Mouse (Mus musculus) lung, embryonic 16.5 days (tissue): Measurements from ENCODE around the gene Vill. TPM values are rescaled to one million over a fixed set of nuclear protein-coding genes. Genes with fewer than 3 reads are reported as not detected.
A peak's percentile ranks its signal among the peaks of the same experiment; 100 is the strongest.

Experiments
- ATAC-seq: fragments of 200-750 bp; cut with Nextera tagmentation; 2 replicates; pipeline ENCODE4 v1.8.0; 2017; ENCODE audit warnings: low read depth, mild to moderate bottlenecking, moderate library complexity
- H3K27ac ChIP-seq: fragments of 300-500 bp; sonication (generic); 2 replicates; pipeline ENCODE4 v1.5.1; 2014; ENCODE audit warnings: mild to moderate bottlenecking, control low read depth, low read length
- H3K27me3 ChIP-seq: fragments of 300-500 bp; sonication (generic); 2 replicates; pipeline ENCODE4 v1.6.1; 2014; ENCODE audit warnings: low read depth, low read length, mixed read lengths; ENCODE audit not compliant: control insufficient read depth, insufficient read depth
- H3K36me3 ChIP-seq: fragments of 300-500 bp; sonication (generic); 2 replicates; pipeline ENCODE4 v1.6.1; 2014; ENCODE audit warnings: low read length; ENCODE audit not compliant: control insufficient read depth, insufficient read depth
- H3K4me1 ChIP-seq: fragments of 300-500 bp; sonication (generic); replicated peaks from 2 replicates; pipeline ENCODE4 v1.6.1; 2014; ENCODE audit warnings: low read length, mixed read lengths; ENCODE audit not compliant: control insufficient read depth, insufficient read depth
- H3K4me2 ChIP-seq: fragments of 300-500 bp; sonication (generic); 2 replicates; pipeline ENCODE4 v1.6.1; 2014; ENCODE audit warnings: low read depth, low read length, control low read depth
- H3K4me3 ChIP-seq: fragments of 300-500 bp; sonication (generic); 2 replicates; pipeline ENCODE4 v1.5.1; 2014; ENCODE audit warnings: mild to moderate bottlenecking, low read length, control low read depth
- H3K9ac ChIP-seq: fragments of 300-500 bp; sonication (generic); 2 replicates; pipeline ENCODE4 v1.6.1; 2014; ENCODE audit warnings: low read length, control low read depth
- H3K9me3 ChIP-seq: fragments of 300-500 bp; sonication (generic); 2 replicates; pipeline ENCODE4 v1.6.1; 2016; ENCODE audit warnings: low read length; ENCODE audit not compliant: control insufficient read depth
- WGBS: fragments of 180-500 bp; shearing (Covaris S2); extraction: QIAGEN DNeasy Blood & Tissue Kit; methylation state at CpG from one replicate; pipeline ENCODE4 v1.1.7; 2014; 5-methylcytosine and 5-hydroxymethylcytosine counted together
- polyA plus RNA-seq: library from polyadenylated mRNA; unstranded; fragments of >200 nt; fragmentation: Nextera tagmentation; extraction: Ambion mirVana; gene quantifications from 2 replicates; pipeline ENCODE4 v1.2.1, GENCODE M21; 2015

The Vill gene
- 34.9 and 38.2 TPM in 2 replicates for polyA plus RNA-seq

DNA sequence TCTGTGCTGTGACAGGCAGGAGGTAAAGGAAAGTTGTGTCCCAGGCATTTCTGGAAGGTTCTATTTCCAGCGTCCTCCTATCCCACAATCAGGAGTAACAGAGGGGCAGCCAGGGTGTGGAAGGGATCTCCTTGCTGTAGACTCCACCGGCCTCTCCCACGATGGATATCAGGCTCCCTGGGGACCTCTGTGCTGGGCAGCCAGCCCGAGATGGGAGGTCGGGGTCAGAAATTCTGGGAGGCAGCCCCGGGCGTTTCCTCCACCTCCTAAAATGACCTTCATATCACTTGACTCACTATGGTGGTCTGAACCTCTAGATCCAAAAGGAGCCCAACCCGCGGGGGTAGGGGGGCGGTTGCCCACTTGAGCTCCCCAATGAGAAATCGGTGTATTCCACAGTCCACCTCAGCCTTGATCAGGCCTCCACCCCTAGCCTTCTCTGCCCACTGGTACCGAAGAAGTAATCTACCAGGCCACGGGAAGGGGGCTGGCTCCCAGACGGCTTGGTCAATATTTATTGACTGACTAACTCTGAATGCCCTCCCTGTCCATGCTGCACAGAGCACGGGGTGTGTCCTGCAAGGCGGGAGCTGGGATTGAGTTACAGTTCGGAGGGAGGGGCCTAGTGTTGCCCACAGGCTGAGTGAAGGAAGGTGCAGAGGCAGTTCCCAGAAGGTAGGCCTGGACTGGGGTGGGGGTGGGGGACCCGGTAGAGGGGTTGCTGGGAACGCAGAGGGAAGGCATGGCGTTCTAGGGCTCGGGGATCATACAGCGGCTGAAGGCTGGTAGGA lies at the start of gene Vill:
Vill (plus strand) TSS at position 625 of the 791 bp plus-strand sequence.
- Histone ChIP-seq H3K4me1 (peaks cover 23% of the 10 kb centered on the region), H3K9me3 (no peaks in the 10 kb centered on the region), H3K27ac (peak within 1 kb of the TSS; percentile 55), H3K27me3 (no peaks in the 10 kb centered on the region), H3K4me3 (peak within 1 kb of the TSS; percentile 53), H3K36me3 (no peaks in the 10 kb centered on the region), H3K4me2 (peak within 1 kb of the TSS; percentile 67), H3K9ac (peak within 1 kb of the TSS; percentile 72)
- WGBS: 9% methylated on average over 22 of the region's 22 CpGs
- ATAC-seq: peak; percentile 94

DNA sequence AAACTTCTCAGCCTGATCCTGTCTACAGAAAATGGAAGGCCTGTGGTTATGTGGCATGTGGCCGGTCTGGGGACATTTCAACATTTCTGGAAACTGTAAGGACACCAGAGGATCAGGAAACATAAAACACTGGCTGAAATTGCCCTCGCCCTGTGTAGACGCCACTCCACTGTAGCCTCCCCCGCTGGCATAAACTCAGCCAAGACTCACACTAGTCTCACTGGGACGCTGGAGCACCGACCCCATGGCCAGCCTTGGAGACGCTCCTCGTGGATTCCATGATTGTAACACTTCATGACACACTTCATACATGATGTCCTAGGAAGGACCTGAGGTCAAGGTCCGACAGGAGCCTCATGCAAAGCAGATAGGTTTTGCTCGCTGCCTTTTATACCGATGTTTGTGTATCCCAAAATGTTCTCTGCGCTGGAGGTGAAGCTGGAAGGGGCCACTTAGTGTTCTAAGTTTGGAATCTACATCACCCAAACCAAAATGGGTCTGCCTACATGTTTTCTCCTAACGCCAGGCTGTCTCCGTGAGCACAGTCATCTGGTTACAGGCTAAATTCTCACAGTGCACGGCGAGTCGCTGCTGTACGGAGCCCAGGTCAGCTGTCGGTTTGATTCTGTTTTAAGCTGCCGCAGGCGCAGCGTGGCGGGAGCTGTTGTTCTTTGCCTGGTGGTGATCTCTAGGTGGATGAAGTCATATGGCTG lies 48.4 kb upstream of the Vill start:
- 73% methylated on average over 23 of the region's 23 CpGs for WGBS
- 0 out of 2 replicates have a peak overlapping the region, but pooled peaks have one; percentile 14 for H3K9ac ChIP-seq
- H3K4me3 ChIP-seq: no peak overlapping the region
- H3K27ac ChIP-seq: 0 out of 2 replicates have a peak overlapping the region, but pooled peaks have one; percentile 10
- no peak for ATAC-seq
- H3K27me3 ChIP-seq: no peaks in the 10 kb centered on the region
- no peaks in the 10 kb centered on the region for H3K36me3 ChIP-seq
- H3K9me3 ChIP-seq: no peaks in the 10 kb centered on the region
- H3K4me2 ChIP-seq: no peak overlapping the region
- H3K4me1 ChIP-seq: peaks cover 69% of the 10 kb centered on the region

DNA sequence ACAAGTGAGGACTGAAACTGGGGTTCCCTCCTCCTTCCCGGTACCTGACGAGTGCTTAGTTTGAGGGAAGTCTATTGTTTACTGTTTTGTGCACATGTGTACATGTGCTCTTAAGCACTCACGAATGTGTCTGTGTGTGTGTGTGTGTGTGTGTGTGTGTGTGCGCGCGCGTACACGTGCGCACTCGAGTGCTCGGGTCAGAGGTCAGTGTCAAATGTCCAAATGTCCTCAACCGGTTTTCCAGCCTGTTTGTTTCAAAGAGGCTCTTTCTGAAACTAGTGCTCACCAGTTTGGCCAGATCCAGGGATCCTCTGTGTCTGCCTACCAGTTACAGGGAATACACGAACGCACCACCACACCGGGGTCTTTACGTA lies 47.9 kb upstream of the Vill start:
- WGBS: 81% methylated on average over 16 of the region's 16 CpGs
- Histone ChIP-seq H3K36me3 (no peaks in the 10 kb centered on the region), H3K4me3 (no peak overlapping the region), H3K9me3 (no peaks in the 10 kb centered on the region), H3K9ac (no peak overlapping the region), H3K27me3 (no peaks in the 10 kb centered on the region), H3K27ac (0 out of 2 replicates have a peak overlapping the region, but pooled peaks have one; percentile 8), H3K4me1 (peaks cover 70% of the 10 kb centered on the region), H3K4me2 (no peak overlapping the region)
- no peak for ATAC-seq

DNA sequence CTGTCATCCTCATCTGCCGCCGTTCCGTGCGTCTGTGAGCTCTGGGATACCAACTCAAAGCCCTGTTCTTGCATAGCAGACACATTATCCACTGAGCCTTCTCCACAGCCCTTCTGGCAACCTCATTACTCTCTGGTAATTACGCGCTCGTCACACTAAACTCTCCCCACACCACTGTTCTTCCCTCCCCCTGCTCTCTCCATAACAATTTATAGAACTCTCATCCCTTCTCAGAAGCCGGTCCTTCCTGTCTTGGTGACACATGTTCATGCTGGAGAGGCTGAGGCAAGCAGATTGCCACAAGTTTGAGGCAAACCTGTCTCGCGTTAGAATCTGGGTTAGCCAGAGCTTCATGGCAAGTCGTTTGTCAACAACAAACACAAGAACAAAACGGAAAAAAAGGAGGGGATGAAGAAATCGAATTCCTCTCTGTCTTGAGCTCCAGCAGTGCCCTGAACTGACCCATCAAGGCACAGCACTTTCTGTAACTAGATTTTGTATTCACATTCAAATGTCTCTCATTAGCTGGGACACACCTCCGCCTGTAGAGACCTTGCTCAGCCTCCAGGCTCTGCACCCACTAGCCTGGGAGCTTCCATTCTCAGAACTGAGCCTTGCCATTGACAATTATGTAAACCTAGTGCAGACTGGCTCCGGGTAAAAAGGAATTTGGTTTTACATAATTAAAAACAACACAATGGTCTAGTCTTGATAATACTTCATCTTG lies 47.1 kb upstream of the Vill start:
- H3K9ac ChIP-seq: no peak overlapping the region
- 76% methylated on average over 15 of the region's 15 CpGs for WGBS
- no peaks in the 10 kb centered on the region for H3K27me3 ChIP-seq
- H3K4me3 ChIP-seq: no peak overlapping the region
- H3K27ac ChIP-seq: no peak overlapping the region
- ATAC-seq: no peak
- H3K4me2 ChIP-seq: no peak overlapping the region
- H3K36me3 ChIP-seq: no peaks in the 10 kb centered on the region
- H3K4me1 ChIP-seq: peaks cover 69% of the 10 kb centered on the region
- no peaks in the 10 kb centered on the region for H3K9me3 ChIP-seq

DNA sequence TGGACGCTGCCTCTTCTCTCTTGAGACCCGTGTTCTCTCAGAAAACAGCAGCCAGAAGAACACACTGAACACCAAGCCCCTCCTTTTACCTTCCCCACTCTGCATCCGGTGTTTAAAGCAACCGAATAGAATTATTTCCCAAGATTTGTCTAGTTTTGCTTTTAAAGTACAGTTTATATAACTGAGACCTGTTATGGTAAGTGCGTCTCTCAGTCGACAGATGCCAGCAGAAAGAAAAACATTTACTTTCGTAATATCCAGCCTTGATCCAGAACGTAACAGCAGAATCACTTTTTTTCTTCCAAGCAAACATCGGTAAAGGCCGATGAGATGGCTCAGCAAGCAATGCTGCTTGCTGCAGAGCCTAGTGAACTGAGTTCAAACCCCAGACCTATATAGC lies 45.3 kb upstream of the Vill start:
- no peaks in the 10 kb centered on the region for H3K9me3 ChIP-seq
- H3K4me2 ChIP-seq: no peak overlapping the region
- no peak for ATAC-seq
- WGBS: 36% methylated on average over 10 of the region's 10 CpGs
- H3K27me3 ChIP-seq: no peaks in the 10 kb centered on the region
- H3K36me3 ChIP-seq: no peaks in the 10 kb centered on the region
- peak overlapping the region; percentile 79 for H3K27ac ChIP-seq
- no peak overlapping the region for H3K4me3 ChIP-seq
- peaks cover 59% of the 10 kb centered on the region for H3K4me1 ChIP-seq
- H3K9ac ChIP-seq: no peak overlapping the region

DNA sequence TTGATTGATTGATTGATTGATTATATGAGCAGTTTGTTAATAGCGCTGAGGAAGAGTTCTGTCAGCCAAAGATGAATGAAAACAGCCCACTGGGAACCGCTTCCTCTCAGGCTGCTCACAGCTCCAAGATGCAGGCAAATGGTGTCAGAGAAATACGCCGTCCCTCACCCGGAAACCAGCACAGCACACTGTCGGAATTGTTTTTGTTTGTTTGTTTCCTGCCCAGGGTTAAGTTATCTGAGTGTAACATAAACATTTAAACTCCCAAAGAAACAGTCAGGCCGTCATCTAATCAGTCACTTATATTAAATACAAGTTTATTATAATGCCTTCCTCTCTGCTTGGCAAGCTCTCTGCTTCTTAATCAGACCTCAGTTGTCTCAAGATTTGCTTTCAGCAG lies 43.7 kb upstream of the Vill start:
- Histone ChIP-seq H3K4me1 (peaks cover 45% of the 10 kb centered on the region), H3K9ac (no peak overlapping the region), H3K36me3 (peaks cover 5% of the 10 kb centered on the region; the same call in 1 of the 2 replicates), H3K4me3 (no peak overlapping the region), H3K27me3 (no peaks in the 10 kb centered on the region), H3K4me2 (no peak overlapping the region), H3K9me3 (no peaks in the 10 kb centered on the region), H3K27ac (peak overlapping the region; percentile 47)
- ATAC-seq: peak; percentile 56
- 33% methylated on average over 7 of the region's 7 CpGs for WGBS

DNA sequence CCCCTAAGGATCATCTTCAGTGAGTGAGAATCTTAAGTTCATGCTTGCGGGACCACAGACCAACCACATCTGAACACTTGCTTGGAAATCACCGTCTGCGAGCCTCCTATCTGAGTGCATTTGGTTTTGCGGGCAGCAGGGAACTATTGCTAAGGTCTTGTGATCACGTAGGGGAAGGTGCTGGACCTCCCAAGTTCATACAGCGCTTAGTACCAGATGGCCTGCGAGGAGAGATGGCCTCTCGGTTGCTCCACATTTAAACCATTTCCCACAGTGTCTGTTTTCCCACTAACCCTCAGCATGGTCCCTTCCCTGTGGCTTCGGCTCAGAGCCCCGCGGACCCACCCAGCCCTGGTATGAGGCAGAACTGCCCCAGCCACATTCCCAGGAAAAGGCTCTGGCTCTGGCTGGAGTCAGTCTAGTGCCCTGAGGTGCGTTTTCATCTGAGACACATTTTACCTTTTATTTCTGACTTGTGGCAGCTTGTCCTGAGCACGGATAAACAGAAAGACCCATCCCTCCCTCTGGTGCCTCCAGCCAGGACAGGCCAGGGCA lies 42.3 kb upstream of the Vill start:
- Histone ChIP-seq H3K4me3 (no peak overlapping the region), H3K27me3 (no peaks in the 10 kb centered on the region), H3K36me3 (peaks cover 13% of the 10 kb centered on the region), H3K9me3 (no peaks in the 10 kb centered on the region), H3K4me1 (peaks cover 36% of the 10 kb centered on the region), H3K27ac (peak overlapping the region; percentile 90), H3K9ac (no peak overlapping the region), H3K4me2 (peak overlapping the region; percentile 4; the same call in 1 of the 2 replicates)
- ATAC-seq: peak; percentile 89
- WGBS: 65% methylated on average over 13 of the region's 13 CpGs

DNA sequence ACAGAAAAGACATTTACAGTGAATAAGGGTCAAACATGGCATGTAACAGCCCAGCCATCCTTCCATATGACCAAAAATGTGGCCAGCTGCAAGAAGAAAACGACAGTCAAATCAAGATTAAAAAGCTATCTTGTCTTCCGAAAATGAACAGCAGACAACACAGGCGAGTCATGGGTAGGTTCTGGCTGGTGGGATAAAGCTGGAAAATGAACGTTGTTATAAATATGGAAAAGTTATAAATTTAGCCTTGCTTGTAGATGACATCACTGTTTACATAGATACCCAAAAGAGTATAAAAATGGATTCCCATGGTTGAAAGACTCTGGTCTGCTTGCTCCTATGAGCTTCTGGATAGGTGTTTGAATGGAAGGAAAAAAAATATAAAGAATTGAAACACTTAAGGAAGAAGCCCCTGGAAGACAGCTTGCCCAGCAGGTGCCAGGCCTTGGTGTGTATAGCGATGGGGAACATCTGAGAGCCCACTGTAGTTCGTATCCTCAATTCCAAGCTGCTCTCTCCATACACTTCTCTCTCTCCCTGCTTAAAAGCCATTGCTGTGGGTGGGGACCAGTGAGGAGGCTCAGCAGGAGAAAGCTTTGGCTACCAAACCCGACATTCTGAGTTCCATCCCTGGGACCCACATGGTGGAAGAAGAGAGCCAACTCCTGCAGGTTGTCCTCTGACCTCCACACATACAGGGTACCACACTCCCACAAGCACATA lies 35.6 kb upstream of the Vill start:
- no peak overlapping the region for H3K27ac ChIP-seq
- no peak overlapping the region for H3K4me3 ChIP-seq
- no peaks in the 10 kb centered on the region for H3K9me3 ChIP-seq
- no peaks in the 10 kb centered on the region for H3K4me1 ChIP-seq
- ATAC-seq: no peak
- H3K9ac ChIP-seq: no peak overlapping the region
- peaks cover 26% of the 10 kb centered on the region for H3K36me3 ChIP-seq
- no peaks in the 10 kb centered on the region for H3K27me3 ChIP-seq
- H3K4me2 ChIP-seq: no peak overlapping the region
- 77% methylated on average over 7 of the region's 7 CpGs for WGBS
